Mouse (Mus musculus): ENCODE results near the gene Pex11b.
"Not testable (repeated sequence)": the region's sequence is repeated elsewhere in the genome, so short reads cannot be mapped to it uniquely, and the experiment has no call there.

The Pex11b gene

DNA sequence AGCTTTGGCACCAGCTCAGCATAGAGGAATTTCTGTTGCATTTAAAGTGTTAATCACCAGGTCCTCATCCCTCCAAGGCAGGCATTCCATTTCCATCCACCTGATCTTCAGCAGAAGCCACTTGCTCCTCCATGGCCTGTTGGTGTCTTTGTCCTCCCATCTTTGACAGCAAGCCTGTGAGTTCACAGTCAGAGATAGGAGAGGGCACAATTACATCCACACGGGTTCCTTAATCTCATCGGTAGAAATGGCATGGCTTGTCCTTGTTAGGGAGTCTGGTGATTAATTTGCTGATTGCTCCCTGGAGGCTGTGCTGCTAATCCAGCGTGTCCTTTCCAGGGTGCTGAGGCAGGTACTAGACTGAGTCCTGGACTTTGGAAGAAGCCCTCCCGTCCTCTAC, 38.3 kb downstream of the Pex11b start:
- DNase-seq (ENCODE audit: extremely low read depth, low read depth, low spot score): no peak

DNA sequence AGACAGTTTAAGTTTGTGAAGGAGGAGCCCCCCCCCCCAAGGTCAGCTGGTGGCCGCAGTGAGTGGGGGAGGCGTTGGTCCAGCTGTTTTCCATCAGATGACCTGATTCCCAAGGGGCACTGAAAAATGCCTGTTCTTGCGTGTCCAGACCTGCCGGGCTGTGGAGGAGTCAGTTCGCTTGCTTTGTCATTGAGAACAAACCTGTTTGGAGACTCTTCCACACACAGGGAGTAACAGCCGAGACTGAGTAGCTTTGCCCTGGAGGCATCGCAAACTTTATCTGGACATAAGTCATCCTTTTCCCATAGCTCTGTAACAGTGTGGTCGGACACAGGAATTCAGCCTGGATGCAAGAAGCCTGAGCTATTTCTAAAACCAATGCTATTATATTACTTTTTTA, 39.3 kb downstream of the Pex11b start:
- DNase-seq (ENCODE audit: extremely low read depth, low read depth, low spot score): peak; percentile 28

DNA sequence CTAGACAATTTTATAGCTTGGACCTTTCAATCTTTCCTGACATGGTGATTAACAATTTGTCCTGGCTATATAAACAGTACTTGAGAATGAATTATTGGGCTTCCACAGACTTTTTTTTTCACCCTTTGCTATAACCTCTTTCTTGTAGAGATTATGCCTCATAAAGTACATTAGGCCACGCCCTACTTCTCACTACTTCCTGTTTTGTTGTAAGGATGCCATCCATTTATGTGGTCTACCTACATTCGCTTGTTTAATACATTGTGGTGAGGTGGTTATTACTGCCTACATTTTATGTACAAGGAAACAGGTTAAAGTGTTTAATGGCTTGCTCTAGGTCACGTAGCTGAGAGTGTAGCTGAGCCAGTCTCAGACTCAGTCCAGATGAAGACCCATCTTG, 40.0 kb downstream of the Pex11b start:
- no peak for DNase-seq (ENCODE audit: extremely low read depth, low read depth, low spot score)

DNA sequence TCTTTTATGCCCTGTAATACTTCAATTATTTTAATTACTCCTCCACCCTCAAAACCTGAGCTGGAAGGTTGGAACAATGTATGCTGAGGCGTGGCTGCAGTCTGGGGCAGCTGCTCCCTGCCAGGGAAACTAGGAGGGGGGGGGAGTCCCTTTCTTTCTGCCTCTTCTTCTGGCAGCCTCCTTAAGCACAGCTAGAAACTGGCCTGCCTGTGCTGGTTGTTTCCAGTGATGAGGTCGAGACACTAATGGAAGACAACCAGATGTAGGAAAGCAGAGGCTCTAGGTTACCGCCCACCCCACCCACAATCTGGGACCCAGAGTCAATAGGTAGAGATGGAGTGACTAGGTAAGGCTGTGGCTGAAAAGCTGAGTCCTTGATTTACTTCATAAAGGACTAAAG, 40.5 kb downstream of the Pex11b start:
- no peak for DNase-seq (ENCODE audit: extremely low read depth, low read depth, low spot score)

DNA sequence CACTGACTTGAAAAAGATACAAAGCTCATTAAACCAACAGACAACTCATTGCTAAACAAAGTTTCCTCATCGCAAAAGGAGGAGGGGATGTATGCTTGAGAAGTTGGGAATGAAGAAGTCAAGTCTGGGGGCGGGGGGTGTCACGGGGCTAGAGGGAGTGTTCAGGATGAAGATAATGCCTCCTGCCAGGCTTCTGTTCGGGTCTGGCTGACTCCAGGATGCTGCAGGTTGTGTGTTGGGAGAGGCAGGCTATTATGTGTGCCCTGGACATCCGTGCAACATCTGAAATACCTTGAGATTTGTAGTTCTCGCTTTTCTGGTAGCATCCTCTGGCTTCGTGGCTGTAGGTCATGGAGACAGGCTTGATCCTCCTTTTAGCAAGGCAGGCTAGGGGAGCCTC, 43.3 kb downstream of the Pex11b start:
- no peak for DNase-seq (ENCODE audit: extremely low read depth, low read depth, low spot score)

DNA sequence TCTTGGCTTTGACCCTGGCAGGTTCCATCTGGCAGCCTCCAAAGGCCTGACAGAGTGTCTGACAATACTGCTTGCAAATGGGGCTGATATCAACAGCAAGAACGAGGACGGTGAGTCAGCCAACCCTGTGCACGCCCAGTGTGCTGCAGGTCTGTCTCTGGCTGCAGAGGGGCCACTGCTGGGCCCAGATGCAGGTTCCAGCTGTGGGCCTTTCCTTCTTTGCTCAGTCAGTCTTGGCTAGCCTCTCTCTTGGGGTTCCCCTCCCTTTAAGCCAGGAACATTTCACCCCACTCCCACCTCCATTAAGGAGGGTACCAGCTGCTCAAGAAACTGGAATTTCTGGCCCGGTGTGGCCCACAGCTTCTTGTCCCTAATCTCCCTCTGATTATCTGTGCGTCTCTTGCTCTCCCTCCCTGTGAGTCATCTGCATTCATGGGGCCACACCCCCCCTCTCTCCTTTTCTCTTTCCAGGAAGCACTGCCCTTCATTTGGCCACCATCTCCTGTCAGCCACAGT, 44.0 kb downstream of the Pex11b start:
- no peak for DNase-seq (ENCODE audit: extremely low read depth, low read depth, low spot score)

DNA sequence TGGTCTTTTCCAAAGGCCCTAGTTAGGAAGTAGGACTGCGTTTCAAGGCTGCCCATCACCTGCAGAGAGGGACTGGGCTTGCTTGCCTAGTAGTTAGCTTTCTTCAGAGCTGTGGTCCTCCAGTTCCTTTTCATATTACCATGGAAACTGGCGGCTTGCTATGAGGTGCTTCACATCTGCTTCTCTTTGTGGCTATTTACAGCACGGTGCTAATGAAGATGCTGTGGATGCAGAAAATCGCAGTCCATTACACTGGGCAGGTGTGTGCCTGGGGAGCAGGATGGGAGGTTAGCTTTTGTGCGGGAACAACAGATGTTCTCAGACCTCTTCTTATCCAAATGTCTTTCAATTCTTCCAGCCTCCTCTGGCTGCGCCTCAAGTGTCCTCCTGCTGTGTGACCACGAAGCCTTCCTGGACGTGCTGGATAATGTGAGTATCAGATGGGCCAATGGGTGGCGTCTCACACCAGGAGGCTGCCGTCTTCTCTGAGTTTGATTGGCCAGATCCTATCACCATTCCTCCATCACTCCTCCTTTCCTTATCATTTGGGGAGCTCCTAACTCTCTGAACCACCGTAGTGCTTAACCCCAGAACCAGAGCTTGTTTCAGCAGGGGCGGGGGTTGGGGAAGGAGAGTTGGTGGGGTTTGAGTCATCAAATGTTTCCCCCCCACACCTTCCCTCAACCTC, 45.2 kb downstream of the Pex11b start:
- no peak for DNase-seq (ENCODE audit: extremely low read depth, low read depth, low spot score)

DNA sequence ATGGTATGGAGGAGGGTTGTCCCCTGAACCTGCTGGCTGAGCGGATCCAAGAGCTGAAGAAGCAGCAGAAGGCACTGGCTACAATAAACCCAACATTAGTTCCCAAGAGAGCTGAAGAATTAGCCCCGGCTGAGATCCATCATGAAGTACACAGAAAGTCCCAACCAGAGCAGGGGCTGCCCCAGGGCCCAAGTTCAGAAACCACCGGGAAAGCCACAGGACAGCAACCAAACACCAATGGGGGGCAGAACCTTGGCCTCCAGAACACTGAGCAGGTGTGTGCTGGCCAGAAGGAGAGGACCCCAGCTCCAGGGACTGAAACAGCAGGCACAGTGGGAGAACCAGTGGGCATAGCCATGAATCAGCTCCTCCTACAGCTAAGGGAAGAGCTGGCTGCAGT, 48.3 kb downstream of the Pex11b start:
- no peak for DNase-seq (ENCODE audit: extremely low read depth, low read depth, low spot score)

DNA sequence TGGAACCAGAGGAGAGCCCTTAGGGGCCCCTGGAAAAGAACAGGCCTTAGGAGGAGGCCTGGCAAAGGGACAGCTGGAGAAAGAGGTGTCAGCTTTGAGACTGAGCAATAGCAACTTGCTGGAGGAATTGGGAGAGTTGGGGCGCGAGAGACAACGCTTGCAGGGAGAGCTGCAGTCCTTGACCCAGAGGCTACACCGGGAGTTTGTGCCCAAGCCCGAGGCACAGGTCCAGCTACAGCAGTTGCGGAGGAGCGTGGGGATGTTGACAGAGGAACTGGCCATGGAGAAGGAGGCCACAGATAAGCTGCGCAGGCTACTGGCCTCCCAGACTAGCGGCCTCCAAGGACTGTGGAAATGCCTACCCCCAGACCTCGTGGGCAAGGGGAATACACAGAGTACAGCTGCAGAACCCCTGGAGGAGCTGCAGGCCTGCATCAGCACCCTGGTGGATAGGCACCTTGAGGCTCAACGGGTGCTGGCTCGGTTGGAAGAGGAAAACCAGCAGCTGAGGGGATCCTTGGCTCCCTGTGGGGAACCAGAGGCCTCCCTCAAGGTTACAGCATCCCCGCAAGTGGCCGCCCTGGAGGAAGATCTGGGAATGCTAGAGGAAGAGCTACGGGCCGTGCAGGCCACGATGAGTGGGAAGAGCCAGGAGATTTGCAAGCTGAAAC, 49.1 kb downstream of the Pex11b start:
- no peak for DNase-seq (ENCODE audit: extremely low read depth, low read depth, low spot score)

DNA sequence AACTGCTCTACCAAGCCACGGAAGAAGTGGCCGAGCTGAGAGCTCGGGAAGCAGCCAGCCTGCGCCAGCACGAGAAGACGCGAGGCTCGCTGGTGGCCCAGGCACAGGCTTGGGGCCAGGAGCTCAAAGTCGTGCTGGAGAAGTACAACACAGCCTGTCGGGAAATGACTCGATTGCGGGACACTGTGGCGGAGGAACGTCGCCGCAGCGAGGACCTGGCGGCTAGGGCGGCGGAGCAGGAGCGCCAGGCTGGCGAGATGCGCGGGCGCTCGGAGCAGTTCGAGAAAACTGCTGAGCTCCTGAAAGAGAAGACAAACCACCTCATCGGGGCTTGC, 49.6 kb downstream of the Pex11b start:
- no peak for DNase-seq (ENCODE audit: extremely low read depth, low read depth, low spot score)

DNA sequence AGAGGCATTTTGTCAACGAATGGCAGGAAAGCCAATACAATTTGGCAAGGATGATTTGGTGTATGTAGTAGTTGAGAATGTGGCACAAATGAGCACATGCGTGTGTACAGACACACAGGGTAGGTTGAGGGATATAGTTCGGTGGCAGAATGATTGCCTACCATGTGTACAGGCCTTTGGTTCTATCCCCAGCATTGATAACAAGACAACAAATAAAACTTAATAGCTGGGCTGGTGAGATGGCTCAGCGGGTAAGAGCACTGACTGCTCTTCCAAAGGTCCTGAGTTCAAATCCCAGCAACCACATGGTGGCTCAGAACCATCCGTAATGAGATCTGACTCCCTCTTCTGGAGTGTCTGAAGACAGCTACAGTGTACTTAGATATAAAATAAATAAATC, 50.9 kb downstream of the Pex11b start:
- not testable (repeated sequence) for DNase-seq (ENCODE audit: extremely low read depth, low read depth, low spot score)

DNA sequence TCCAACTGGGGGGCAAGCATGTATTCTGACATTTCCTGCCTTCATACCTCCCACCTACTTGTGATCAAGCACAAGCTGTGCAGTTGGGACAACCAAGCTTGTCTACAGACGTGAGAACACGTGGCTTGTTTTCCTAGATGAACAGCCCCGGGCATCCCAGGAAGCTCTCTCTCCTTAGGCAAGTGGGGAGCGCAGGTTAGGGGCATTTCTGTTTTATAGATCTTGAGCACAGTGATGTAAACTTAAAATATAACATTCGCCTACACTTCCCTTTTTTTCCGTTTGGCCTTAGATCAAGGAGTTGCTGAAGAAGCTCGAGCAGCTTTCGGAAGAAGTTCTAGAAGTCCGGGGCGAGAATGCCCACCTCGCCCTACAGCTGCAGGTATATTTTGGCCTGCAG, 53.7 kb downstream of the Pex11b start:
- DNase-seq (ENCODE audit: extremely low read depth, low read depth, low spot score): no peak

DNA sequence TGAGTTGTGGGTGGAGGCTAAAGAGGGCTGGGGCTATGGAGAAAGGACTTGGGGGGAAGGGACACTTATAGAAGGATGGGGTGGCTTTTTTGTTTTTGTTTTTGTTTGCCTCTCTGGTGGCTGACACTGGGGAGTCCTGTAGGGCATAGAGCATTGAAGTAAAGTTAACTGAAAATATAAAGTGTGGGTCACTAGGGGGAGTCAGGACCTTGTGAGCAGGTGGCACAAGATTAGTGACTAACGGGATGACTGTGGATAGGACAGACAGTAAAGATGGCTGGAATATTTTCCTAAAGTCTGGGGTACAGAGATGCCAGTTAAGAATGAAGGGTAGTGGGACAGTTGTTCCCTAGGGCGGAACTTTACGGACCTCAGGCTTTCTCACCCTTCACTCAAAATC, 55.1 kb downstream of the Pex11b start:
- DNase-seq (ENCODE audit: extremely low read depth, low read depth, low spot score): no peak

DNA sequence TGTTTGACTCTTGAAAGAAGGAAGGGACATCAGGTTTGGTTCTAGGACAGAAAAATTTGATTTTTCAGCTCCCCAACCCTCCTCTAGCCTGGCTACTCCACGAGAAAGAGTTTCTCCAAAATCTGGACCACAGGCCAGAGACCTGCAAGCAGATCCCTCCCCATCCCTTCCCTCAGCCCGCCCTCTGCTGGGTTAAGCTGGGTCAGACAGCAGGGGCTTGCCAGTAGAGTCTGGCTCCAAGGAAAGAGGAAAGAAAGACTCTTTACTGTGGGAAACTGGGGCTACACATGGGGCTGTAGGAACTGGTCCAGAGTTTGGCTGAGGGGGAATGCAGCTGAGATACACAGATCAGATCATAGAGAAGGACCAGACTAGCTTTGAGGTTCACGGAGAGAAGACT, 57.3 kb downstream of the Pex11b start:
- no peak for DNase-seq (ENCODE audit: extremely low read depth, low read depth, low spot score)

DNA sequence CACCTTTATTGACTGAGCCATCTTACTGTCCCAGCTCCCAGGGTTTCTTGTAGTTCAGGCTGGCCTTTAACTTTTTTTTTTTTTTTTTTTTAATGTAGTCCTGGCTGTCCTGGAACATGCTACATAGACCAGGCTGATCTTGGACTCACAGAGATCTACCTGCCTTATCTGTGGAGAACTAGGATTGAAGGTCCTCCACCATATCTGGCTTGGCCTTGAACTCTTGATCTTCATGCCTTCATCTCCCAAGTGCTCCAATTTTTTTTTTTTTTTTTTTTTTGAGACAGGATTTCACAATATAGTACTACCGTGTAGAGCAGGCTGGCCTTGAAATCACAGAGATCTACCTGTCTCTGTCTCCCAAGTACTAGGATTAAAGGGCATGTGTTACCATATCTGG, 58.4 kb downstream of the Pex11b start:
- no peak for DNase-seq (ENCODE audit: extremely low read depth, low read depth, low spot score)

Measured in fat pad, adult 2 months (tissue).